Mouse (Mus musculus): ENCODE measurements around the gene Fance. TPM values are rescaled to one million over a fixed set of nuclear protein-coding genes. Genes with fewer than 3 reads are reported as not detected.

The Fance gene
- 24.2 and 32.1 TPM in 2 replicates for polyA plus RNA-seq (2012; ENCODE audit: insufficient read depth, insufficient read length, missing spikeins)

DNA sequence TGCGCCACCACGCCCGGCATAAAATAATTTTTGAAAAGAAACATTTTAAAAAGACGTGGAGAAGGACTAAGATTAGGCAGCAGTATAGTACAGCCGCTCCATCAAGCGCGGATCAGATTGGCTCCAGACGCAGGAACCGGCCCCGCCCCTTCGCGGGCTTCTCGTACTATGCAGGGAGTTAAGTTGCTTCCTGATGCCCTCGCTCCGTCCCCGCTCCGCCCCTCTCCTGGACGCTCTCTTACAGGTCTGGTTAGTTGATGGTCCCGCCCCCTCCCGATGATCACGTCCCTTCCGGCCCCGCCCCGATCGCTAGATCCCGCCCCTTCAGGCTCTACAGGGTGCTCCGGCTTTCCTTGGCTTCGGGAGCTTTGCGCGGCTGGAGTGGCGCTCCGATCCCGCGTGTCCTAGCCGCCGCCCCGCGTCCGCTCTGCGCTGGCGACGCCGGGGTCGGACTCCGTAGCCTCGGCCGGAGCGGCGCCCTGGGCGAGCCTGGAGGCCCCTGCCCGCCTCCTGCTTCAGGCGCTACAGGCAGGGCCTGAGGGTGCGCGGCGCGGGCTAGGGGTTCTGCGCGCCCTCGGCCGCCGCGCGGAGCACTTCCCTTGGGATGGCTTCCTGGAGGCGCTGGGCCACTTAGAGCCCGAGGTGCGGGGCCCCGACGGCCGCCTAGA is at the start of gene Fance:
Gene Fance, plus strand, starts transcription at position 308 of the 668 bp plus-strand sequence.
- H3K4me1 ChIP-seq (ENCODE audit: control insufficient read depth, insufficient read depth, low read length): peaks cover 2% of the 10 kb centered on the region
- H3K4me3 ChIP-seq (ENCODE audit: insufficient read depth, low read length): peak within 1 kb of the TSS; percentile 83
- TF ChIP-seq CTCF (IDR thresholded peaks at IDR 0.05; ENCODE audit: low read depth, low read length) (no peak), POLR2A (IDR thresholded peaks at IDR 0.05; ENCODE audit: borderline replicate concordance, low read depth, low read length) (no peak)
- peak within 1 kb of the TSS; percentile 73 for H3K27ac ChIP-seq (ENCODE audit: insufficient read depth, low read depth, low read length)

DNA sequence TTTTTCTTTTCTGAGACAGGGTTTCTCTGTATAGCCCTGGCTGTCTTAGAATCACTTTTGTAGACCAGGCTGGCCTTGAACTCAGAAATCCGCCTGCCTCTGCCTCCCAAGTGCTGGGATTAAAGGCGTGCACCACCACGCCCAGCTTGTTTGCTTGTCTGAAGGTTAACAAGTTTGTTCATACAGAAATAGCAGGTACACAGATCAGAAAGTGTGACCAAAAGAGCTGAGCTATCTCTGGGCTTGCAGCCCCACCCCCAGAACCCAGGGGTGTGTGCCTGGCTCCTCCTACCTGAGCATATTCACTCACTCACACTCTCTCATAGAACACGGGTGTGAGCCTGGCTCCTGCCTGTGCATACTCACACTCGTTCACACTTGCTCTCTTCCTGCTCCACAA is 46.1 kb upstream of the Fance start:
- no peaks in the 10 kb centered on the region for H3K4me1 ChIP-seq (ENCODE audit: control insufficient read depth, insufficient read depth, low read length)
- TF ChIP-seq POLR2A (IDR thresholded peaks at IDR 0.05; ENCODE audit: borderline replicate concordance, low read depth, low read length): no peak
- TF ChIP-seq CTCF (IDR thresholded peaks at IDR 0.05; ENCODE audit: low read depth, low read length): no peak
- H3K27ac ChIP-seq (ENCODE audit: insufficient read depth, low read depth, low read length): no peak overlapping the region
- H3K4me3 ChIP-seq (ENCODE audit: insufficient read depth, low read length): no peak overlapping the region

DNA sequence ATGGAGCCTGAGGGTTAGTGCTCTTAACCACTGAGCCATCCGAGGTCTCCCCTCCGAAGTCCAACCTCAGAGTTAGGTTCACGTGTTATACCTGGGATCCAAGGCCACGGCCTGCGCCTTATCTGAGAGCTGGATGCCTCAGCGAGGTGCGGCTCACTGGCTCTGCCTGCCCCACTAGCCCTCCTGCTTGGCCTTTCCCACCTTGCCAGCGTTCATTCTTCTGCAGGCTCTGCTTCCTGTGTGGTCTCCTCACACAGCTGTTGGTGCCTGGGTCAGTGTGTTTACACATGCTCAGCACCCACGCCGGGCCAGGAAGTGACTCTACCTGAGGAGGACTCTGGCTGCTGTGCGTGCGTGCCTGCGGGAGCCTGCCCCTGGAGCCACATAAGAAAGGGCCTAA is 43.2 kb upstream of the Fance start:
- TF ChIP-seq POLR2A (IDR thresholded peaks at IDR 0.05; ENCODE audit: borderline replicate concordance, low read depth, low read length): no peak
- no peak for TF ChIP-seq CTCF (IDR thresholded peaks at IDR 0.05; ENCODE audit: low read depth, low read length)
- no peaks in the 10 kb centered on the region for H3K4me1 ChIP-seq (ENCODE audit: control insufficient read depth, insufficient read depth, low read length)
- H3K27ac ChIP-seq (ENCODE audit: insufficient read depth, low read depth, low read length): no peak overlapping the region
- H3K4me3 ChIP-seq (ENCODE audit: insufficient read depth, low read length): no peak overlapping the region

DNA sequence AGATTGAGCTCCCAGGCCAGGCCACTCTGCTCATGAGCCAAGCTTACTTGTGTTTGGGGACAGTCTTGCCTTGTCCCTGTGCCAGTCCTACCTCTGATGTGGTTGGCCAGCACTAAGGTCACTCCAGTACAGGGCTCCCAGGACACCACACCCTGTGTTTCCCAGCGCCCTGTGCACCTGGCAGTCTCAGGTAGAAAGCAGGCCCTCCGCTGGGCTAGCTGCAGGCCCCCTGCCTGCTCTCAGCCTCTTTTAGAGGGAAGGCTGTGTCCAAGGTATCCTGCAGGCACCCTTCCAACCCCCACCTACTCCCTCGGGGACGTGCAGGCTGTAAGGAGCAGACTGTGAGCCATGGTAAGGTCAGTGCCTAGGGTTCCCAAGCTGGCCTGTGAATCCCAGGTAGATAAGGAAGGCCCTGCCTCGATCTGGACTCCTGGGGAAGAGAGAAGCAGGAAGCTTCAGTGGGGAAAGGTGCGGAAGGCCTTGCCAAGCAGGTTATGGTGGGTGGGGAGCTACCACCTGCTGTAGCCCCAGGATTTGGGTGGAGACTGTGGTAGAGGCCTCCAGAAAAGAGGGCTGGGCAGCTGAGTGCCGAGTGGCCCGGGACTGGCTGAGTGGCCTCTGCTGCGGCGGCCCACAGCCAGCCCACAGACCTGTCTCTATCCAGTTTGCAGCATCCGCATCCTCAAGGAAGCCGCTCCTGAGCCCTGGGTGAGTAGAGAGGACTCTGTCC is 41.6 kb upstream of the Fance start:
- Histone ChIP-seq H3K4me3 (ENCODE audit: insufficient read depth, low read length) (no peak overlapping the region), H3K27ac (ENCODE audit: insufficient read depth, low read depth, low read length) (no peak overlapping the region), H3K4me1 (ENCODE audit: control insufficient read depth, insufficient read depth, low read length) (no peaks in the 10 kb centered on the region)
- TF ChIP-seq CTCF (IDR thresholded peaks at IDR 0.05; ENCODE audit: low read depth, low read length) (no peak), POLR2A (IDR thresholded peaks at IDR 0.05; ENCODE audit: borderline replicate concordance, low read depth, low read length) (no peak)

DNA sequence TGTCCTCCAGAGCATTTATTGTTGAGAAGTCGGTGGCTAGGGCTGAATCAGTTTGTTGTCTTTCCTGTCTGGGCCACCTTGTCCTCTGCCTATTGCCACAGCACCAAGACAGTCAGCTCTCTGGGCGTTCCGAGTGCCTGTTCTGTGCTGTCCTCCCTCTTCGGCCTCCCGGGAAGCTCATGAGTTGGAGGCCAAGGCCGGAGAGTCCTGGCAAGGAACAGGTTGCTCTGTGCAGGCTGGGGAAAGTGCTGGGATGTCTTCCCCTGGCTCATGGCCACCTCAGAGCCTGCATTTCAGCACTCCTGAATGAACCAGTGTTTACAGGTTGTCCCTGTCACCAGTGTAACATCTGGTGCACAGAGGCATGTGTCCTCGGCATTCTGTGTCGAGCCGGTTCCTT is 41.0 kb upstream of the Fance start:
- TF ChIP-seq CTCF (IDR thresholded peaks at IDR 0.05; ENCODE audit: low read depth, low read length): no peak
- TF ChIP-seq POLR2A (IDR thresholded peaks at IDR 0.05; ENCODE audit: borderline replicate concordance, low read depth, low read length): no peak
- Histone ChIP-seq H3K4me3 (ENCODE audit: insufficient read depth, low read length) (no peak overlapping the region), H3K27ac (ENCODE audit: insufficient read depth, low read depth, low read length) (no peak overlapping the region), H3K4me1 (ENCODE audit: control insufficient read depth, insufficient read depth, low read length) (no peaks in the 10 kb centered on the region)

DNA sequence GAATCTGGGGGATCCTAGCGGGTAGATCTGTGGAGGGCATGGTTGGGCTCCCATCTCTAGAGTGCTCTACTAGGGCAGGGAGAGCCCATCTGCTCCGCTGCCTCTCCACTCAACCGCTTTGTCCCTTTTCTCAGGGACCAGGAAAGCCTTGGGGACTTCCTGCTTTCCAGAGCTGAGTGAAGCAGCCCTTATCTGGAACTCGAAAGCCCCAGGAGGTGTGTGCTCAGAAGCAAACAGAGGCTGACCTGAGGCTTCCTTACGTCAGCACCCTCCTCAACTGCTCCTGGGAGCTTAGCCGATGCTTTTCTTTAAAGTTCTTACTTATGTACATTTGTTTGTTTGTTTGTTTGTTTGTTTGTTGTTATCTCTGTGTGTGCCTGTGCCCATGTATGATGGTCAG is 40.5 kb upstream of the Fance start:
- TF ChIP-seq POLR2A (IDR thresholded peaks at IDR 0.05; ENCODE audit: borderline replicate concordance, low read depth, low read length) (no peak), CTCF (IDR thresholded peaks at IDR 0.05; ENCODE audit: low read depth, low read length) (no peak)
- H3K27ac ChIP-seq (ENCODE audit: insufficient read depth, low read depth, low read length): no peak overlapping the region
- H3K4me1 ChIP-seq (ENCODE audit: control insufficient read depth, insufficient read depth, low read length): no peaks in the 10 kb centered on the region
- H3K4me3 ChIP-seq (ENCODE audit: insufficient read depth, low read length): no peak overlapping the region

DNA sequence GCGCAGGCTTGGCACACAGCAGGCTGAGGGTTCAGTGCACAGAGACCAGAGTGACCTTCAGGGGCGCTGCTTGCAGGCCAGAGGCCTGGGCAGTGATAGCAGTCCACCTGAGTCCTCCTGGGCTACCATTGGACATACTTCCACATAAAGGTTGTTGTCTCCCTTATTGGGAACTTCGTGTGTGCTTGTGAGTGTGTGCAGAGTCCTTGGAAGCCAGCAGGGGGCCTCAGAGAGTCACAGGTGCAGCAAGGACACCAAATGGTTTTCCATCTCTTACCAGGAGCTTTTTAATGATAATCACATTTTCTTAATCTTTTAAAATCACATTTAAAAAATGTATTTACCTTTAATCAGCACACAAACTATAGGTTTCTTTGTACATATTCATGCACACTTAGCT is 38.6 kb upstream of the Fance start:
- no peak for TF ChIP-seq POLR2A (IDR thresholded peaks at IDR 0.05; ENCODE audit: borderline replicate concordance, low read depth, low read length)
- TF ChIP-seq CTCF (IDR thresholded peaks at IDR 0.05; ENCODE audit: low read depth, low read length): peak; percentile 58; the same call in 1 of the 2 replicates
- H3K4me3 ChIP-seq (ENCODE audit: insufficient read depth, low read length): no peak overlapping the region
- no peak overlapping the region for H3K27ac ChIP-seq (ENCODE audit: insufficient read depth, low read depth, low read length)
- H3K4me1 ChIP-seq (ENCODE audit: control insufficient read depth, insufficient read depth, low read length): no peaks in the 10 kb centered on the region

DNA sequence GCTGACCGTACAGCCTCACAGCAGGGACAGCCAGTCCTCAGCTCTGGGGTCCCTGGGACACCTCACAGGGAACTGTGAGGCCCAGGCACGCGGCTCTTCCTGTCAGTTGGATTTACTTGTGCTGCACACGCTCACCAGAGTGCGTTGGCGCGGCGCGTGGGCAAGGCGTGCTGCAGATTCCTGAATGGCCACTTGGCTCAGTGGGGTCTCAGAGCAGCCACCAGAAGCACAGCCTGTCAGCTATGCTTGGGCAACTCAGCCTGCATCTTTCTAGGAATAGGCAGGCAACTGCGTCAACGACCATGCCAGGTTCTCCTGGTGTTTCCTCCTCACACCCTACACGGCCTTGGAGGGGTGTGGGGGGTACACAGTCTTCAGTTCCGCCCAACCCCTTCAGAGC is 36.1 kb upstream of the Fance start:
- H3K27ac ChIP-seq (ENCODE audit: insufficient read depth, low read depth, low read length): no peak overlapping the region
- H3K4me1 ChIP-seq (ENCODE audit: control insufficient read depth, insufficient read depth, low read length): peaks cover 18% of the 10 kb centered on the region
- H3K4me3 ChIP-seq (ENCODE audit: insufficient read depth, low read length): no peak overlapping the region
- no peak for TF ChIP-seq POLR2A (IDR thresholded peaks at IDR 0.05; ENCODE audit: borderline replicate concordance, low read depth, low read length)
- no peak for TF ChIP-seq CTCF (IDR thresholded peaks at IDR 0.05; ENCODE audit: low read depth, low read length)

DNA sequence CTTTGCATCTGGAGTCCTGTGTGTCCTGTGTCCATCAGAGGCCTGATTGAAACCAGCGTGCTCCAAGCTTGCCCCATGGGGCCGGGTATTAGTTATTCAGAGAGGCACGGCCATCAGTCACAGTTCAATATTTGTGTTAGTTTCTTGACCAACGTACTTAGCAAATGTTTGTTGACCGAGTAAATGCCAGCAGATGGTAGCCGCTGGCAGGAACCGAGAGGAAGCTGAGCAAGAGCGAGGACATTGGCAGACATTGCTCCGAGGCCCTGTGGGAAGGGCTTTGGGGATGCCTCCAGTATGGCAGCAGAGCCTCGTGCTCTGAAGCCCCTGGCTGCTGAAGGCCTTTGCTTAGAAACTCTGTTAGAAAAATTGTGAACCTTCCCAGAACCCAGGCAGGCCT is 35.6 kb upstream of the Fance start:
- TF ChIP-seq POLR2A (IDR thresholded peaks at IDR 0.05; ENCODE audit: borderline replicate concordance, low read depth, low read length): no peak
- TF ChIP-seq CTCF (IDR thresholded peaks at IDR 0.05; ENCODE audit: low read depth, low read length): no peak
- H3K4me1 ChIP-seq (ENCODE audit: control insufficient read depth, insufficient read depth, low read length): peaks cover 21% of the 10 kb centered on the region

DNA sequence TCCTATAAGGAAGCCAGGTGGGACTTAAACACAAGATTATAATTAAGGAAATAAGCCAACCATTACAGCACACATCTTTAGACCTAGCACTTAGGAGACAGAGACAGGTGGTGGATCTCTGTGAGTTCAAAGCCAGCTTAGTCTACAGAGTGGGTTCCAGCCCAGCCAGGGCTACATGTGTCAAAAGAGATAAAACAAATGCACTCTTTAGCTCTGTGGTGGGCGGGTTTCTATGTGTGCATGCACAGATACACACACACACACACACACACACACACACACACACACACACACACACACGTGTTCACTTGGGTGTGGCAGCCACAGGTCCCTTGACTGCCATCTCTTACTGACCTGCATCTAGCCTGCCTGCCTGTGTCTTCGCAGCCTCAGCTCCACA is 35.2 kb upstream of the Fance start:
- TF ChIP-seq POLR2A (IDR thresholded peaks at IDR 0.05; ENCODE audit: borderline replicate concordance, low read depth, low read length): no peak
- no peak for TF ChIP-seq CTCF (IDR thresholded peaks at IDR 0.05; ENCODE audit: low read depth, low read length)
- peaks cover 26% of the 10 kb centered on the region for H3K4me1 ChIP-seq (ENCODE audit: control insufficient read depth, insufficient read depth, low read length)
- H3K4me3 ChIP-seq (ENCODE audit: insufficient read depth, low read length): no peak overlapping the region
- no peak overlapping the region for H3K27ac ChIP-seq (ENCODE audit: insufficient read depth, low read depth, low read length)

More for the DNA sequence above, 35.6 kb upstream of the Fance start:
- Histone ChIP-seq H3K27ac (ENCODE audit: insufficient read depth, low read depth, low read length) (no peak overlapping the region), H3K4me3 (ENCODE audit: insufficient read depth, low read length) (no peak overlapping the region)
